Mouse (Mus musculus): ENCODE measurements around the gene Inpp4a. TPM values are rescaled to one million over a fixed set of nuclear protein-coding genes. Genes with fewer than 3 reads are reported as not detected.

The Inpp4a gene
- polyA plus RNA-seq, 1 experiment = 4.9 TPM

GRCm38 (mm10) chr1:37368768-37369385, 69.2 kb downstream of the Inpp4a start:
- H3K79me2 ChIP-seq (ENCODE audit: control insufficient read depth, insufficient read depth) = no peaks in the 10 kb centered on the region
- H3K4me3 ChIP-seq = no peak overlapping the region
- H3ac ChIP-seq (ENCODE audit: control insufficient read depth, insufficient read length) = no peak overlapping the region
- no peak overlapping the region for H3K4me2 ChIP-seq (ENCODE audit: low read depth)
- TF ChIP-seq POLR2A (IDR thresholded peaks at IDR 0.05; ENCODE audit: insufficient read length, low read depth) (no peak), MYOG (IDR thresholded peaks at IDR 0.05; ENCODE audit: control insufficient read depth in 1 of 3, insufficient read depth in 1 of 3, insufficient read length in 2 of 3, low read depth in 2 of 3) (no peak), TCF12 (IDR thresholded peaks at IDR 0.05; ENCODE audit: insufficient read depth, poor library complexity, severe bottlenecking) (no peak), E2F4 (IDR thresholded peaks at IDR 0.05; ENCODE audit: insufficient read depth) (no peak), MAX (IDR thresholded peaks at IDR 0.05; ENCODE audit: low read depth) (no peak), POLR2AphosphoS2 (IDR thresholded peaks at IDR 0.05; ENCODE audit: insufficient read length, low read depth) (no peak), MYOD1 (IDR thresholded peaks at IDR 0.05; ENCODE audit: control insufficient read depth in 1 of 3, insufficient read length in 2 of 3, low read depth in 2 of 3) (no peak), USF1 (IDR thresholded peaks at IDR 0.05; ENCODE audit: low read depth) (no peak), TCF3 (IDR thresholded peaks at IDR 0.05; ENCODE audit: insufficient read length, low read depth) (no peak), REST (IDR thresholded peaks at IDR 0.05; ENCODE audit: insufficient read depth, insufficient read length) (no peak), SRF (IDR thresholded peaks at IDR 0.05; ENCODE audit: control insufficient read depth, insufficient read length, low read depth) (no peak), CEBPB (IDR thresholded peaks at IDR 0.05; ENCODE audit: insufficient read depth, poor library complexity, severe bottlenecking) (no peak)
- no peaks in the 10 kb centered on the region for H3K27me3 ChIP-seq (ENCODE audit: control insufficient read depth, insufficient read depth, insufficient read length)
- H3K36me3 ChIP-seq (ENCODE audit: control insufficient read depth, insufficient read depth) = no peaks in the 10 kb centered on the region

- Histone ChIP-seq H3K79me2 (ENCODE audit: control insufficient read depth, insufficient read depth) (no peaks in the 10 kb centered on the region), H3K27me3 (ENCODE audit: control insufficient read depth, insufficient read depth, insufficient read length) (no peaks in the 10 kb centered on the region), H3K4me3 (no peak overlapping the region), H3K36me3 (ENCODE audit: control insufficient read depth, insufficient read depth) (no peaks in the 10 kb centered on the region), H3ac (ENCODE audit: control insufficient read depth, insufficient read length) (no peak overlapping the region), H3K4me2 (ENCODE audit: low read depth) (no peak overlapping the region)
- TF ChIP-seq POLR2A (IDR thresholded peaks at IDR 0.05; ENCODE audit: insufficient read length, low read depth) = no peak
- no peak for TF ChIP-seq TCF3 (IDR thresholded peaks at IDR 0.05; ENCODE audit: insufficient read length, low read depth)
- TF ChIP-seq MYOG (IDR thresholded peaks at IDR 0.05; ENCODE audit: control insufficient read depth in 1 of 3, insufficient read depth in 1 of 3, insufficient read length in 2 of 3, low read depth in 2 of 3) = no peak
- no peak for TF ChIP-seq MYOD1 (IDR thresholded peaks at IDR 0.05; ENCODE audit: control insufficient read depth in 1 of 3, insufficient read length in 2 of 3, low read depth in 2 of 3)
- no peak for TF ChIP-seq REST (IDR thresholded peaks at IDR 0.05; ENCODE audit: insufficient read depth, insufficient read length)
- no peak for TF ChIP-seq TCF12 (IDR thresholded peaks at IDR 0.05; ENCODE audit: insufficient read depth, poor library complexity, severe bottlenecking)
- TF ChIP-seq USF1 (IDR thresholded peaks at IDR 0.05; ENCODE audit: low read depth) = no peak
These were observed 76.5 kb downstream of the Inpp4a start for GRCm38 (mm10) chr1:37376177-37376576.

GRCm38 (mm10) chr1:37376751-37377150, 77.1 kb downstream of the Inpp4a start:
- TF ChIP-seq TCF12 (IDR thresholded peaks at IDR 0.05; ENCODE audit: insufficient read depth, poor library complexity, severe bottlenecking) (no peak), POLR2AphosphoS2 (IDR thresholded peaks at IDR 0.05; ENCODE audit: insufficient read length, low read depth) (no peak)
- Histone ChIP-seq H3ac (ENCODE audit: control insufficient read depth, insufficient read length) (no peak overlapping the region), H3K27me3 (ENCODE audit: control insufficient read depth, insufficient read depth, insufficient read length) (no peaks in the 10 kb centered on the region), H3K36me3 (ENCODE audit: control insufficient read depth, insufficient read depth) (no peaks in the 10 kb centered on the region), H3K4me3 (no peak overlapping the region), H3K4me2 (ENCODE audit: low read depth) (no peak overlapping the region), H3K79me2 (ENCODE audit: control insufficient read depth, insufficient read depth) (no peaks in the 10 kb centered on the region)

- Histone ChIP-seq H3K4me3 (no peak overlapping the region), H3ac (ENCODE audit: control insufficient read depth, insufficient read length) (no peak overlapping the region), H3K27me3 (ENCODE audit: control insufficient read depth, insufficient read depth, insufficient read length) (no peaks in the 10 kb centered on the region), H3K36me3 (ENCODE audit: control insufficient read depth, insufficient read depth) (no peaks in the 10 kb centered on the region), H3K79me2 (ENCODE audit: control insufficient read depth, insufficient read depth) (no peaks in the 10 kb centered on the region), H3K4me2 (ENCODE audit: low read depth) (no peak overlapping the region)
- TF ChIP-seq REST (IDR thresholded peaks at IDR 0.05; ENCODE audit: insufficient read depth, insufficient read length) (no peak), POLR2AphosphoS2 (IDR thresholded peaks at IDR 0.05; ENCODE audit: insufficient read length, low read depth) (no peak), POLR2A (IDR thresholded peaks at IDR 0.05; ENCODE audit: insufficient read length, low read depth) (no peak), MYOG (IDR thresholded peaks at IDR 0.05; ENCODE audit: control insufficient read depth in 1 of 3, insufficient read depth in 1 of 3, insufficient read length in 2 of 3, low read depth in 2 of 3) (no peak), MYOD1 (IDR thresholded peaks at IDR 0.05; ENCODE audit: control insufficient read depth in 1 of 3, insufficient read length in 2 of 3, low read depth in 2 of 3) (no peak), USF1 (IDR thresholded peaks at IDR 0.05; ENCODE audit: low read depth) (no peak), TCF3 (IDR thresholded peaks at IDR 0.05; ENCODE audit: insufficient read length, low read depth) (no peak), MAX (IDR thresholded peaks at IDR 0.05; ENCODE audit: low read depth) (no peak), TCF12 (IDR thresholded peaks at IDR 0.05; ENCODE audit: insufficient read depth, poor library complexity, severe bottlenecking) (no peak), SRF (IDR thresholded peaks at IDR 0.05; ENCODE audit: control insufficient read depth, insufficient read length, low read depth) (no peak), E2F4 (IDR thresholded peaks at IDR 0.05; ENCODE audit: insufficient read depth) (no peak), CEBPB (IDR thresholded peaks at IDR 0.05; ENCODE audit: insufficient read depth, poor library complexity, severe bottlenecking) (no peak)
These were observed 78.4 kb downstream of the Inpp4a start for GRCm38 (mm10) chr1:37378095-37378494.

GRCm38 (mm10) chr1:37379536-37379935, 79.9 kb downstream of the Inpp4a start:
- Histone ChIP-seq H3K36me3 (ENCODE audit: control insufficient read depth, insufficient read depth) (no peaks in the 10 kb centered on the region), H3K4me2 (ENCODE audit: low read depth) (no peak overlapping the region), H3K4me3 (no peak overlapping the region), H3K79me2 (ENCODE audit: control insufficient read depth, insufficient read depth) (no peaks in the 10 kb centered on the region), H3K27me3 (ENCODE audit: control insufficient read depth, insufficient read depth, insufficient read length) (no peaks in the 10 kb centered on the region), H3ac (ENCODE audit: control insufficient read depth, insufficient read length) (no peak overlapping the region)
- TF ChIP-seq USF1 (IDR thresholded peaks at IDR 0.05; ENCODE audit: low read depth) = no peak
- TF ChIP-seq SRF (IDR thresholded peaks at IDR 0.05; ENCODE audit: control insufficient read depth, insufficient read length, low read depth) = no peak
- no peak for TF ChIP-seq MYOD1 (IDR thresholded peaks at IDR 0.05; ENCODE audit: control insufficient read depth in 1 of 3, insufficient read length in 2 of 3, low read depth in 2 of 3)
- no peak for TF ChIP-seq REST (IDR thresholded peaks at IDR 0.05; ENCODE audit: insufficient read depth, insufficient read length)
- no peak for TF ChIP-seq MYOG (IDR thresholded peaks at IDR 0.05; ENCODE audit: control insufficient read depth in 1 of 3, insufficient read depth in 1 of 3, insufficient read length in 2 of 3, low read depth in 2 of 3)
- no peak for TF ChIP-seq E2F4 (IDR thresholded peaks at IDR 0.05; ENCODE audit: insufficient read depth)
- no peak for TF ChIP-seq POLR2AphosphoS2 (IDR thresholded peaks at IDR 0.05; ENCODE audit: insufficient read length, low read depth)

Data from myocyte (in vitro differentiated cells).